Mouse (Mus musculus) heart, embryonic 15.5 days (tissue): ENCODE measurements at regions not wholly inside any gene's neighbourhood (a gene's known extent, or its start where the extent isn't known, plus 50 kb on each side); places are given as distances from the start of the nearest gene placed in this dataset.
"Not testable (repeated sequence)": the region's sequence is repeated elsewhere in the genome, so short reads cannot be mapped to it uniquely, and the experiment has no call there.

Experiments used
- ATAC-seq: fragments of 200-750 bp; cut with Nextera tagmentation; replicated peaks from 2 replicates; pipeline ENCODE4 v1.8.0; 2017; ENCODE audit warnings: low read depth, moderate TSS enrichment; ENCODE audit not compliant: insufficient number of reproducible peaks, insufficient read depth, low FRiP score
- H3K27ac ChIP-seq: fragments of 300-500 bp; sonication (generic); 2 replicates; pipeline ENCODE4 v1.5.1; 2015; ENCODE audit warnings: mild to moderate bottlenecking, inconsistent platforms
- H3K27me3 ChIP-seq: fragments of 300-500 bp; sonication (generic); 2 replicates; pipeline ENCODE4 v1.6.1; 2015; ENCODE audit warnings: inconsistent platforms
- H3K36me3 ChIP-seq: fragments of 300-500 bp; sonication (generic); 2 replicates; pipeline ENCODE4 v1.6.1; 2015; ENCODE audit warnings: mild to moderate bottlenecking, inconsistent platforms
- H3K4me1 ChIP-seq: fragments of 300-500 bp; sonication (generic); replicated peaks from 2 replicates; pipeline ENCODE4 v1.6.1; 2015; ENCODE audit warnings: inconsistent platforms
- H3K4me2 ChIP-seq: fragments of 300-500 bp; sonication (generic); 2 replicates; pipeline ENCODE4 v1.6.1; 2015; ENCODE audit warnings: inconsistent platforms, mild to moderate bottlenecking, moderate library complexity
- H3K4me3 ChIP-seq: fragments of 300-500 bp; sonication (generic); 2 replicates; pipeline ENCODE4 v1.5.1; 2015; ENCODE audit warnings: mild to moderate bottlenecking, inconsistent platforms
- H3K9ac ChIP-seq: fragments of 300-500 bp; sonication (generic); 2 replicates; pipeline ENCODE4 v1.6.1; 2015; ENCODE audit warnings: mild to moderate bottlenecking, inconsistent platforms
- H3K9me3 ChIP-seq: fragments of 300-500 bp; sonication (generic); replicated peaks from 2 replicates; pipeline ENCODE4 v1.6.1; 2016; ENCODE audit warnings: inconsistent platforms
- WGBS: fragments of 180-500 bp; shearing (Covaris S2); methylation state at CpG from one replicate; pipeline ENCODE4 v1.1.7; 2015; ENCODE audit warnings: mixed read lengths; 5-methylcytosine and 5-hydroxymethylcytosine counted together

GRCm38 (mm10) chr12:20802027-20802426 lies 188.2 kb upstream of the Asap2 start:
- not testable (repeated sequence) for ATAC-seq, H3K27ac ChIP-seq, H3K9me3 ChIP-seq, H3K4me3 ChIP-seq, H3K9ac ChIP-seq, H3K27me3 ChIP-seq, H3K36me3 ChIP-seq, H3K4me1 ChIP-seq, H3K4me2 ChIP-seq
- 67% methylated on average over 4 of the region's 4 CpGs for WGBS

- ATAC-seq, H3K27ac ChIP-seq, H3K4me3 ChIP-seq, H3K9me3 ChIP-seq, H3K27me3 ChIP-seq, H3K9ac ChIP-seq, H3K4me2 ChIP-seq, H3K36me3 ChIP-seq, H3K4me1 ChIP-seq: not testable (repeated sequence)
- 75% methylated on average over 5 of the region's 5 CpGs for WGBS
Observed at GRCm38 (mm10) chr12:20805466-20805865, 184.8 kb upstream of the Asap2 start.

GRCm38 (mm10) chr12:20806681-20807080 lies 183.6 kb upstream of the Asap2 start:
- Histone ChIP-seq H3K27me3 (no peaks in the 10 kb centered on the region), H3K9me3 (peaks cover 8% of the 10 kb centered on the region), H3K9ac (no peak overlapping the region), H3K4me1 (no peaks in the 10 kb centered on the region), H3K4me2 (no peak overlapping the region), H3K27ac (no peak overlapping the region), H3K4me3 (no peak overlapping the region), H3K36me3 (no peaks in the 10 kb centered on the region)
- WGBS: 90% methylated on average over 2 of the region's 2 CpGs
- no peak for ATAC-seq

- not testable (repeated sequence) for H3K4me1 ChIP-seq, H3K27me3 ChIP-seq
Observed at GRCm38 (mm10) chr12:20813836-20814235, 176.4 kb upstream of the Asap2 start.

GRCm38 (mm10) chr12:20815121-20815520 lies 175.1 kb upstream of the Asap2 start:
- WGBS: 17% methylated on average over 40 of the region's 40 CpGs
- Histone ChIP-seq H3K4me3 (peak overlapping the region; percentile 51), H3K27ac (0 out of 2 replicates have a peak overlapping the region, but pooled peaks have one; percentile 34), H3K4me2 (peak overlapping the region; percentile 58), H3K9ac (peak overlapping the region; percentile 46)
- H3K27me3 ChIP-seq, H3K36me3 ChIP-seq, ATAC-seq, H3K9me3 ChIP-seq, H3K4me1 ChIP-seq: not testable (repeated sequence)

More at GRCm38 (mm10) chr12:20813836-20814235, 176.4 kb upstream of the Asap2 start:
- not testable (repeated sequence) for H3K36me3 ChIP-seq, H3K9ac ChIP-seq, H3K27ac ChIP-seq, H3K9me3 ChIP-seq, ATAC-seq, H3K4me3 ChIP-seq, H3K4me2 ChIP-seq
- 83% methylated on average over 6 of the region's 6 CpGs for WGBS

- 0 out of 2 replicates have a peak overlapping the region, but pooled peaks have one; percentile 34 for H3K27ac ChIP-seq
- 8% methylated on average over 36 of the region's 38 CpGs for WGBS
- H3K4me1 ChIP-seq: no peaks in the 10 kb centered on the region
- peak; percentile 90 for ATAC-seq
- peak overlapping the region; percentile 58 for H3K4me2 ChIP-seq
- peak overlapping the region; percentile 46 for H3K9ac ChIP-seq
- no peaks in the 10 kb centered on the region for H3K27me3 ChIP-seq
- peak overlapping the region; percentile 51 for H3K4me3 ChIP-seq
- H3K36me3 ChIP-seq: no peaks in the 10 kb centered on the region
- H3K9me3 ChIP-seq: no peaks in the 10 kb centered on the region; the same call in 1 of the 2 replicates
Observed at GRCm38 (mm10) chr12:20815599-20815998, 174.7 kb upstream of the Asap2 start.

GRCm38 (mm10) chr12:20843661-20844320 lies 146.5 kb upstream of the Asap2 start:
- H3K27me3 ChIP-seq, H3K9me3 ChIP-seq, H3K9ac ChIP-seq, ATAC-seq, H3K27ac ChIP-seq, H3K4me1 ChIP-seq, H3K4me3 ChIP-seq, H3K36me3 ChIP-seq, H3K4me2 ChIP-seq: not testable (repeated sequence)
- WGBS: 51% methylated on average over 4 of the region's 4 CpGs

- H3K4me2 ChIP-seq: peak overlapping the region; percentile 40
- H3K4me3 ChIP-seq: peak overlapping the region; percentile 7; the same call in 1 of the 2 replicates
- WGBS: 42% methylated on average over 7 of the region's 7 CpGs
- H3K9me3 ChIP-seq, H3K27me3 ChIP-seq, H3K9ac ChIP-seq, ATAC-seq, H3K27ac ChIP-seq, H3K36me3 ChIP-seq, H3K4me1 ChIP-seq: not testable (repeated sequence)
Observed at GRCm38 (mm10) chr12:20844873-20845272, 145.4 kb upstream of the Asap2 start.

- H3K9ac ChIP-seq: no peak overlapping the region
- no peaks in the 10 kb centered on the region for H3K4me1 ChIP-seq
- H3K27me3 ChIP-seq: no peaks in the 10 kb centered on the region
- H3K9me3 ChIP-seq: no peaks in the 10 kb centered on the region; the same call in 1 of the 2 replicates
- ATAC-seq: no peak
- H3K36me3 ChIP-seq: no peaks in the 10 kb centered on the region
- H3K27ac ChIP-seq: no peak overlapping the region
- peak overlapping the region; percentile 7; the same call in 1 of the 2 replicates for H3K4me3 ChIP-seq
- 56% methylated on average over 17 of the region's 17 CpGs for WGBS
- peak overlapping the region; percentile 40 for H3K4me2 ChIP-seq
Observed at GRCm38 (mm10) chr12:20845297-20845696, 145.0 kb upstream of the Asap2 start.

- 69% methylated on average over 6 of the region's 6 CpGs for WGBS
- H3K4me2 ChIP-seq, H3K27ac ChIP-seq, H3K27me3 ChIP-seq, H3K36me3 ChIP-seq, H3K9ac ChIP-seq, H3K4me1 ChIP-seq, H3K9me3 ChIP-seq, ATAC-seq, H3K4me3 ChIP-seq: not testable (repeated sequence)
Observed at GRCm38 (mm10) chr12:20884104-20884503, 106.2 kb upstream of the Asap2 start.

- H3K4me2 ChIP-seq: peak overlapping the region; percentile 64
- H3K4me3 ChIP-seq: peak overlapping the region; percentile 95
- H3K9me3 ChIP-seq, H3K27me3 ChIP-seq, H3K36me3 ChIP-seq, H3K4me1 ChIP-seq: not testable (repeated sequence)
- peak; percentile 99 for ATAC-seq
- 0% methylated on average over 77 of the region's 87 CpGs for WGBS
- peak overlapping the region; percentile 88 for H3K9ac ChIP-seq
- H3K27ac ChIP-seq: peak overlapping the region; percentile 91
Observed at GRCm38 (mm10) chr12:20920653-20921397, 69.4 kb upstream of the Asap2 start.
